8 mouse cellular contexts compared by ENCODE assay signal in the genomic region with DNA sequence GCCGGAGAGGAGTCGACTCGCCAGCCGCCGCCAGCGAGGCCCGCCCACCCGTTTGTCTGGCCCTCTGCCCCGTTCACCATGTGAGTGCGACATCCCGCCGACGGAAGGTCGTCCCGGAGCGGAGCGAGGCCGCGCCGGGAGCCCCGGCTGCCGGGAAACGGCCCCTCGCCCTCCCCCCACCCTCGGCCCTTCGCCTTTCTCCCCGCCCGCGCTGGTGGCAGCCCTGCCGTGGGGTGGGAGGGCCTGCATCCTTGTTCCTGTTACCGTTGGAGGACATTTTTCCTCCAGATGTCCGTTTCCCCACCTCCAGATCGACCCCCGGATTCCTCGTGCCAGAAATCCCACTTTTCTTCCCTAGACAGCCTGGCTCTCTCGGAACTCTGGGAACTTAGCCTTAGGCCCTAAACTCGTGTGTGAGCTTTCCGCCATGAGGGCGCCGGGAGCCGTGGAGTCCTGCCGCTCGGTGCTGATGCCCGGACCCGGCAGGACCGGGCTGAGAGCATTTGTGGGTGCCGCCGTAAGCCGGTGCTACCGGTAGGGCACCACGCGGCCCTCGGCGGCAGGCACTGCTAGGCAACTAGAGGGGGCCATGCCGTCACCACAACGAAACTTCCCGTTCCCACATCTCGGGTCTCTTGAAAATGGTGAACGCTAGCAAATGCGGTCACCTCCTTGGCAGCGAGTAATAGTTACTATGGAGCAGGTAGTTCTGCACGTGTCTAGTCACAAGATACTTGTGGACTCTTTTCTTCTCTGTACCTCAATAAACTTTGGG. TPM values are rescaled to one million over a fixed set of nuclear protein-coding genes. Genes with fewer than 3 reads are reported as not detected.
DNase-seq lines count a peak whose midpoint lies in the region; ATAC-seq and TF ChIP-seq lines count a peak whose summit lies in the region.

No protein-coding gene starts in this region.

- no peak for TF ChIP-seq POLR2A in thymus, adult 2 months (IDR thresholded peaks at IDR 0.05; ENCODE audit: control insufficient read depth, extremely low read depth, insufficient read depth, low read length, poor library complexity)

- no peaks in the 10 kb centered on the region for H3K27me3 ChIP-seq in C2C12 (ENCODE audit: control insufficient read depth, insufficient read depth, insufficient read length)
- H3K27me3 ChIP-seq in forebrain, embryonic 10.5 days (ENCODE audit: poor library complexity, severe bottlenecking): no peaks in the 10 kb centered on the region
- no peaks in the 10 kb centered on the region for H3K27me3 ChIP-seq in heart, postnatal 0 days (ENCODE audit: control insufficient read depth, insufficient read depth, low read length)
- H3K27me3 ChIP-seq in lung, embryonic 14.5 days (ENCODE audit: insufficient read depth, low read length): no peaks in the 10 kb centered on the region
- no peaks in the 10 kb centered on the region for H3K27me3 ChIP-seq in neural tube, embryonic 14.5 days (ENCODE audit: control insufficient read depth, insufficient read depth, low read length)
- no peaks in the 10 kb centered on the region for H3K27me3 ChIP-seq in thymus, adult 2 months (ENCODE audit: control insufficient read depth, insufficient read depth, low read length)

- H3K79me3 ChIP-seq in C2C12 (ENCODE audit: low read depth): peaks cover 51% of the 10 kb centered on the region

- peak; percentile 74 for DNase-seq in adrenal gland, adult 2 months
- peak; percentile 52 for DNase-seq in forebrain, embryonic 10.5 days (ENCODE audit: extremely low spot score, low spot score)
- DNase-seq in heart, postnatal 0 days (ENCODE audit: low spot score): no peak
- DNase-seq in kidney, postnatal 36 days: peak; percentile 43 to 67
- DNase-seq in lung, embryonic 14.5 days: peak; percentile 75
- peak; percentile 73 for DNase-seq in thymus, adult 2 months

- H3ac ChIP-seq in C2C12 (ENCODE audit: control insufficient read depth, insufficient read length, low read depth): peak overlapping the region; percentile 100

- no peak for TF ChIP-seq EP300 in heart, postnatal 0 days (IDR thresholded peaks at IDR 0.05; ENCODE audit: low read depth)

- WGBS in forebrain, embryonic 10.5 days: under 1% methylated on average over 62 of the region's 62 CpGs
- WGBS in heart, postnatal 0 days: under 1% methylated on average over 58 of the region's 62 CpGs
- WGBS in lung, embryonic 14.5 days: under 1% methylated on average over 55 of the region's 62 CpGs
- WGBS in neural tube, embryonic 14.5 days: under 1% methylated on average over 61 of the region's 62 CpGs
- under 1% methylated on average over 62 of the region's 62 CpGs for WGBS in thymus, adult 2 months

- H3K4me1 ChIP-seq in forebrain, embryonic 10.5 days: peaks cover 30% of the 10 kb centered on the region
- peaks cover 9% of the 10 kb centered on the region for H3K4me1 ChIP-seq in heart, postnatal 0 days (ENCODE audit: control insufficient read depth, insufficient read depth)
- H3K4me1 ChIP-seq in lung, embryonic 14.5 days (ENCODE audit: insufficient read depth): peaks cover 11% of the 10 kb centered on the region
- H3K4me1 ChIP-seq in neural tube, embryonic 14.5 days (ENCODE audit: control insufficient read depth, insufficient read depth, low read length): peaks cover 16% of the 10 kb centered on the region
- peaks cover 3% of the 10 kb centered on the region; the same call in 1 of the 2 replicates for H3K4me1 ChIP-seq in thymus, adult 2 months (replicated peaks; ENCODE audit: control insufficient read depth, insufficient read depth, low read length)

- no peaks in the 10 kb centered on the region for H3K9me3 ChIP-seq in forebrain, embryonic 10.5 days
- no peaks in the 10 kb centered on the region for H3K9me3 ChIP-seq in heart, postnatal 0 days (replicated peaks; ENCODE audit: control insufficient read depth, low read length)
- no peaks in the 10 kb centered on the region for H3K9me3 ChIP-seq in lung, embryonic 14.5 days (ENCODE audit: low read depth, low read length)
- H3K9me3 ChIP-seq in neural tube, embryonic 14.5 days (ENCODE audit: control insufficient read depth, low read length): no peaks in the 10 kb centered on the region

- H3K79me2 ChIP-seq in C2C12 (ENCODE audit: control insufficient read depth, insufficient read depth): peaks cover 66% of the 10 kb centered on the region

- H3K36me3 ChIP-seq in C2C12 (ENCODE audit: control insufficient read depth, insufficient read depth): peaks cover 38% of the 10 kb centered on the region
- peaks cover 37% of the 10 kb centered on the region for H3K36me3 ChIP-seq in forebrain, embryonic 10.5 days (replicated peaks)
- H3K36me3 ChIP-seq in heart, postnatal 0 days (replicated peaks; ENCODE audit: control insufficient read depth, insufficient read depth, low read length): 0 out of 2 replicates have a peak, but pooled peaks cover 4% of the 10 kb centered on the region
- H3K36me3 ChIP-seq in lung, embryonic 14.5 days (ENCODE audit: insufficient read depth): peaks cover 26% of the 10 kb centered on the region
- no peaks in the 10 kb centered on the region for H3K36me3 ChIP-seq in neural tube, embryonic 14.5 days (ENCODE audit: control insufficient read depth, insufficient read depth, low read length)
- no peaks in the 10 kb centered on the region for H3K36me3 ChIP-seq in thymus, adult 2 months (ENCODE audit: control insufficient read depth, insufficient read depth, low read length)

- H3K4me3 ChIP-seq in C2C12 (ENCODE audit: insufficient read depth, poor library complexity, severe bottlenecking): peak overlapping the region; percentile 96
- peak overlapping the region; percentile 94 for H3K4me3 ChIP-seq in forebrain, embryonic 10.5 days
- H3K4me3 ChIP-seq in heart, postnatal 0 days (ENCODE audit: low read depth, low read length): peak overlapping the region; percentile 96
- peak overlapping the region; percentile 72 for H3K4me3 ChIP-seq in lung, embryonic 14.5 days (ENCODE audit: low read depth, low read length)
- H3K4me3 ChIP-seq in neural tube, embryonic 14.5 days (ENCODE audit: low read depth, low read length): peak overlapping the region; percentile 87
- H3K4me3 ChIP-seq in thymus, adult 2 months (ENCODE audit: control insufficient read depth, insufficient read depth, low read length): peak overlapping the region; percentile 96

- H3K4me2 ChIP-seq in heart, postnatal 0 days (ENCODE audit: low read depth, low read length): peak overlapping the region; percentile 83
- peak overlapping the region; percentile 93 for H3K4me2 ChIP-seq in lung, embryonic 14.5 days
- H3K4me2 ChIP-seq in neural tube, embryonic 14.5 days (ENCODE audit: low read depth, low read length): peak overlapping the region; percentile 96

- peak overlapping the region; percentile 94 for H3K9ac ChIP-seq in heart, postnatal 0 days (replicated peaks; ENCODE audit: low read depth, low read length)
- peak overlapping the region; percentile 85 for H3K9ac ChIP-seq in lung, embryonic 14.5 days
- peak overlapping the region; percentile 81 for H3K9ac ChIP-seq in neural tube, embryonic 14.5 days (replicated peaks; ENCODE audit: low read depth, low read length)

- peak; percentile 19; the same call in 1 of the 2 replicates for ATAC-seq in heart, postnatal 0 days (ENCODE audit: insufficient read depth, low read depth)
- ATAC-seq in lung, embryonic 14.5 days (ENCODE audit: insufficient read depth): peak; percentile 66
- peak; percentile 68 for ATAC-seq in neural tube, embryonic 14.5 days (ENCODE audit: low read depth)

- no peak for TF ChIP-seq CTCF in C2C12 (IDR thresholded peaks at IDR 0.05; ENCODE audit: control insufficient read depth, insufficient read depth, insufficient read length)
- no peak for TF ChIP-seq CTCF in heart, postnatal 0 days (IDR thresholded peaks at IDR 0.05; ENCODE audit: low read depth)
- TF ChIP-seq CTCF in lung, embryonic 14.5 days (IDR thresholded peaks at IDR 0.05; ENCODE audit: low read depth): 0 out of 2 replicates have a peak, but pooled peaks have one; percentile 8
- TF ChIP-seq CTCF in thymus, adult 2 months (IDR thresholded peaks at IDR 0.05; ENCODE audit: borderline replicate concordance, control insufficient read depth, extremely low read depth, insufficient read depth, low read length, poor library complexity): peak; percentile 79

- H3K27ac ChIP-seq in forebrain, embryonic 10.5 days: peak overlapping the region; percentile 99
- peak overlapping the region; percentile 98 for H3K27ac ChIP-seq in heart, postnatal 0 days (ENCODE audit: low read depth)
- H3K27ac ChIP-seq in lung, embryonic 14.5 days (ENCODE audit: low read depth): peak overlapping the region; percentile 97
- H3K27ac ChIP-seq in neural tube, embryonic 14.5 days (ENCODE audit: low read depth, low read length): peak overlapping the region; percentile 98
- peak overlapping the region; percentile 10 for H3K27ac ChIP-seq in thymus, adult 2 months (ENCODE audit: control insufficient read depth, insufficient read depth, low read length)

RNA-seq across cellular contexts. Expression of gene Ptges3, which starts 0.6 kb away (rescaled TPM):
- 133 TPM for polyA plus RNA-seq in C2C12 (2012; fragmentation: generic; extraction: Trizol)
- total RNA-seq in adrenal gland, adult 2 months (2021): 100 to 1,000 TPM; 179 to 195 TPM
- 124 and 151 TPM in 2 replicates for polyA plus RNA-seq in adrenal gland, adult 2 months (2012; rRNA removed)
- 733 and 767 TPM in 2 replicates for polyA plus RNA-seq in forebrain, embryonic 10.5 days (2016; fragmentation: Nextera tagmentation; extraction: Ambion mirVana)
- total RNA-seq in heart, postnatal 0 days (2014; rRNA removed; ENCODE audit: low replicate concordance): 48.4 and 59.2 TPM in 2 replicates
- polyA plus RNA-seq in heart, postnatal 0 days (2015; fragmentation: Nextera tagmentation; extraction: Ambion mirVana): 209 and 211 TPM in 2 replicates
- polyA plus RNA-seq in lung, embryonic 14.5 days (2014; fragmentation: Nextera tagmentation; extraction: Ambion mirVana): 548 and 570 TPM in 2 replicates
- 381 and 396 TPM in 2 replicates for polyA plus RNA-seq in neural tube, embryonic 14.5 days (2014; fragmentation: Nextera tagmentation; extraction: Ambion mirVana)
- polyA plus RNA-seq in thymus, adult 2 months (2012; rRNA removed): 55.7 and 99.1 TPM in 2 replicates

RNA-seq across cellular contexts. Expression of gene Atp5b, which starts 23.7 kb away (rescaled TPM):
- 3,917 TPM for polyA plus RNA-seq in C2C12 (2012; fragmentation: generic; extraction: Trizol)
- total RNA-seq in adrenal gland, adult 2 months (2021): 1,000 to 10,000 TPM; 2,694 to 3,346 TPM
- polyA plus RNA-seq in adrenal gland, adult 2 months (2012; rRNA removed): 7,039 and 9,498 TPM in 2 replicates
- 2,314 and 2,329 TPM in 2 replicates for polyA plus RNA-seq in forebrain, embryonic 10.5 days (2016; fragmentation: Nextera tagmentation; extraction: Ambion mirVana)
- total RNA-seq in heart, postnatal 0 days (2014; rRNA removed; ENCODE audit: low replicate concordance): 19,517 and 23,614 TPM in 2 replicates
- 9,758 and 9,784 TPM in 2 replicates for polyA plus RNA-seq in heart, postnatal 0 days (2015; fragmentation: Nextera tagmentation; extraction: Ambion mirVana)
- 2,183 and 2,273 TPM in 2 replicates for polyA plus RNA-seq in lung, embryonic 14.5 days (2014; fragmentation: Nextera tagmentation; extraction: Ambion mirVana)
- polyA plus RNA-seq in neural tube, embryonic 14.5 days (2014; fragmentation: Nextera tagmentation; extraction: Ambion mirVana): 2,213 and 2,273 TPM in 2 replicates
- polyA plus RNA-seq in thymus, adult 2 months (2012; rRNA removed): 3,947 and 4,074 TPM in 2 replicates

RNA-seq across cellular contexts. Expression of gene Naca, which starts 24.0 kb away (rescaled TPM):
- 936 TPM for polyA plus RNA-seq in C2C12 (2012; fragmentation: generic; extraction: Trizol)
- 100 to 1,000 TPM; 607 to 630 TPM for total RNA-seq in adrenal gland, adult 2 months (2021)
- polyA plus RNA-seq in adrenal gland, adult 2 months (2012; rRNA removed): 178 and 209 TPM in 2 replicates
- 930 and 977 TPM in 2 replicates for polyA plus RNA-seq in forebrain, embryonic 10.5 days (2016; fragmentation: Nextera tagmentation; extraction: Ambion mirVana)
- 307 and 346 TPM in 2 replicates for total RNA-seq in heart, postnatal 0 days (2014; rRNA removed; ENCODE audit: low replicate concordance)
- polyA plus RNA-seq in heart, postnatal 0 days (2015; fragmentation: Nextera tagmentation; extraction: Ambion mirVana): 370 and 382 TPM in 2 replicates
- 921 and 936 TPM in 2 replicates for polyA plus RNA-seq in lung, embryonic 14.5 days (2014; fragmentation: Nextera tagmentation; extraction: Ambion mirVana)
- 537 and 552 TPM in 2 replicates for polyA plus RNA-seq in neural tube, embryonic 14.5 days (2014; fragmentation: Nextera tagmentation; extraction: Ambion mirVana)
- polyA plus RNA-seq in thymus, adult 2 months (2012; rRNA removed): 204 and 209 TPM in 2 replicates

RNA-seq across cellular contexts. Expression of gene Baz2a, which starts 32.0 kb away (rescaled TPM):
- polyA plus RNA-seq in C2C12 (2012; fragmentation: generic; extraction: Trizol): 8.2 TPM
- 10 to 100 TPM; 40.8 to 49.6 TPM for total RNA-seq in adrenal gland, adult 2 months (2021)
- 24.5 and 31.6 TPM in 2 replicates for polyA plus RNA-seq in adrenal gland, adult 2 months (2012; rRNA removed)
- polyA plus RNA-seq in forebrain, embryonic 10.5 days (2016; fragmentation: Nextera tagmentation; extraction: Ambion mirVana): 13.5 and 15.2 TPM in 2 replicates
- 15.8 and 16.7 TPM in 2 replicates for total RNA-seq in heart, postnatal 0 days (2014; rRNA removed; ENCODE audit: low replicate concordance)
- 7.2 and 7.7 TPM in 2 replicates for polyA plus RNA-seq in heart, postnatal 0 days (2015; fragmentation: Nextera tagmentation; extraction: Ambion mirVana)
- polyA plus RNA-seq in lung, embryonic 14.5 days (2014; fragmentation: Nextera tagmentation; extraction: Ambion mirVana): 23.9 and 26.2 TPM in 2 replicates
- 15.8 and 20.9 TPM in 2 replicates for polyA plus RNA-seq in neural tube, embryonic 14.5 days (2014; fragmentation: Nextera tagmentation; extraction: Ambion mirVana)
- polyA plus RNA-seq in thymus, adult 2 months (2012; rRNA removed): 126 and 131 TPM in 2 replicates

RNA-seq across cellular contexts. Expression of gene Prim1, which starts 44.4 kb away (rescaled TPM):
- 27.8 TPM for polyA plus RNA-seq in C2C12 (2012; fragmentation: generic; extraction: Trizol)
- total RNA-seq in adrenal gland, adult 2 months (2021): 1 to 10 TPM; 2.3 to 4.4 TPM
- 0.26 and 0.56 TPM in 2 replicates for polyA plus RNA-seq in adrenal gland, adult 2 months (2012; rRNA removed)
- 123 TPM in 2 replicates for polyA plus RNA-seq in forebrain, embryonic 10.5 days (2016; fragmentation: Nextera tagmentation; extraction: Ambion mirVana)
- total RNA-seq in heart, postnatal 0 days (2014; rRNA removed; ENCODE audit: low replicate concordance): 10.0 and 21.1 TPM in 2 replicates
- polyA plus RNA-seq in heart, postnatal 0 days (2015; fragmentation: Nextera tagmentation; extraction: Ambion mirVana): 16.1 and 19.1 TPM in 2 replicates
- 95.7 and 101 TPM in 2 replicates for polyA plus RNA-seq in lung, embryonic 14.5 days (2014; fragmentation: Nextera tagmentation; extraction: Ambion mirVana)
- 32.5 and 38.7 TPM in 2 replicates for polyA plus RNA-seq in neural tube, embryonic 14.5 days (2014; fragmentation: Nextera tagmentation; extraction: Ambion mirVana)
- polyA plus RNA-seq in thymus, adult 2 months (2012; rRNA removed): 20.8 and 21.1 TPM in 2 replicates

Comparison
In these comparisons a context has a peak if more than half of its experiments do, and no peak if none do; other contexts are left out.
1. CTCF ChIP-seq: peak in lung, embryonic 14.5 days (single experiment) and thymus, adult 2 months (single experiment); none in C2C12 (single experiment) and heart, postnatal 0 days (single experiment).
2. H3K27ac ChIP-seq: peak in every context shown above with its lines; median percentile 99 in forebrain, embryonic 10.5 days; 98 in heart, postnatal 0 days; 98 in neural tube, embryonic 14.5 days; 97 in lung, embryonic 14.5 days; 10 in thymus, adult 2 months.
3. Peak in every context shown above with its lines, with median percentiles within 50 percentile points of each other: H3K4me3 ChIP-seq, ATAC-seq, H3K4me2 ChIP-seq and H3K9ac ChIP-seq.